Mouse (Mus musculus) heart, embryonic 11.5 days (tissue): ENCODE results near the gene Rab17. TPM values are rescaled to one million over a fixed set of nuclear protein-coding genes. Genes with fewer than 3 reads are reported as not detected.

ENCODE experiments used
- ATAC-seq: fragments of 200-750 bp; cut with Nextera tagmentation; replicated peaks from 2 replicates; pipeline ENCODE4 v1.8.0; 2017; ENCODE audit warnings: moderate library complexity; ENCODE audit not compliant: insufficient number of reproducible peaks, low FRiP score, low TSS enrichment
- H3K27ac ChIP-seq: fragments of 300-500 bp; sonication (generic); 2 replicates; pipeline ENCODE4 v1.5.1; 2014; ENCODE audit warnings: mild to moderate bottlenecking, low read depth, low read length
- H3K27me3 ChIP-seq: fragments of 300-500 bp; sonication (generic); 2 replicates; pipeline ENCODE4 v1.6.1; 2014; ENCODE audit warnings: mild to moderate bottlenecking, low read length, mixed read lengths; ENCODE audit not compliant: control insufficient read depth, insufficient read depth
- H3K36me3 ChIP-seq: fragments of 300-500 bp; sonication (generic); 2 replicates; pipeline ENCODE4 v1.6.1; 2014; ENCODE audit warnings: mild to moderate bottlenecking, low read length, moderate library complexity, mixed read lengths; ENCODE audit not compliant: control insufficient read depth, insufficient read depth
- H3K4me1 ChIP-seq: fragments of 300-500 bp; sonication (generic); 2 replicates; pipeline ENCODE4 v1.6.1; 2014; ENCODE audit warnings: low read length; ENCODE audit not compliant: control insufficient read depth, insufficient read depth
- H3K4me2 ChIP-seq: fragments of 300-500 bp; sonication (generic); 2 replicates; pipeline ENCODE4 v1.6.1; 2014; ENCODE audit warnings: mild to moderate bottlenecking, moderate library complexity
- H3K4me3 ChIP-seq: fragments of 300-500 bp; sonication (generic); 2 replicates; pipeline ENCODE4 v1.5.1; 2014; ENCODE audit warnings: low read depth, low read length
- H3K9ac ChIP-seq: fragments of 300-500 bp; sonication (generic); 2 replicates; pipeline ENCODE4 v1.6.1; 2014; ENCODE audit warnings: mild to moderate bottlenecking, low read depth, low read length, moderate library complexity
- H3K9me3 ChIP-seq: fragments of 300-500 bp; sonication (generic); replicated peaks from 2 replicates; pipeline ENCODE4 v1.6.1; 2016; ENCODE audit warnings: low read length; ENCODE audit not compliant: control insufficient read depth
- WGBS: fragments of 180-500 bp; shearing (Covaris S2); extraction: QIAGEN DNeasy Blood & Tissue Kit; methylation state at CpG from one replicate; pipeline ENCODE4 v1.1.7; 2014; ENCODE audit not compliant: insufficient replicate concordance; 5-methylcytosine and 5-hydroxymethylcytosine counted together
- polyA plus RNA-seq: library from polyadenylated mRNA; unstranded; fragments of >200 nt; fragmentation: Nextera tagmentation; extraction: Ambion mirVana; gene quantifications from 2 replicates; pipeline ENCODE4 v1.2.1, GENCODE M21; 2014

The Rab17 gene
- polyA plus RNA-seq, 1 experiment from 2014 or later: 0.63 TPM

- no peak for ATAC-seq
- H3K4me3 ChIP-seq: no peak overlapping the region
- H3K4me1 ChIP-seq: peaks cover 54% of the 10 kb centered on the region
- H3K9ac ChIP-seq: no peak overlapping the region
- no peak overlapping the region for H3K4me2 ChIP-seq
- no peaks in the 10 kb centered on the region for H3K27me3 ChIP-seq
- no peaks in the 10 kb centered on the region for H3K36me3 ChIP-seq
- H3K9me3 ChIP-seq: no peaks in the 10 kb centered on the region
- H3K27ac ChIP-seq: no peak overlapping the region
- WGBS: 81% methylated on average over 9 of the region's 9 CpGs
Observed at GRCm38 (mm10) chr1:91008746-91009145, 39.3 kb upstream of the Rab17 start.

DNA sequence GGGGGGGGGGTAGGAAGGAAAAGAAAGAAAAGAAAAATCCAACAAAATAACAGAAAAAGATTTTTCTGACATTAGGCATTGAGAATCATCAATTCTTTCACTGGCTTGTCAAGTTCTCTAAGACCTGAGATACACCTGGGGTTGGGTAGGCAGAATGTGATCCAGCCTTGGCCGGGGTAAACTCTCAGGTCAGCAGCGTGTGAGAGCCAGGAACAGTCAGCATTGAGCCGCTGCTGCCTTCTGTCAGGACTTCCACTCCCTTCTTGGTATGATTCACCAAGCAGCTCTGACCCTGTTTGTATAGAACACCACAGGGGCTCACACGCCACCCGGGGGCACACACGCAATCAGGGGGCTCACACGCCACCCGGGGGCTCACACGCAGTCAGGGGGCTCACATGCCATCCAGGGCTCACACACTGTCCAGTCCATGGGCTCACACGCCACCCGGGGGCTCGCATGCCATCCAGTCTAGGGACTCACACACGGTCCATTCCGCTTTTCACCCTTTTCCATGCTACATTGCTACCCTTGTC, 38.8 kb upstream of the Rab17 start:
- no peaks in the 10 kb centered on the region for H3K36me3 ChIP-seq
- ATAC-seq: no peak
- 89% methylated on average over 14 of the region's 14 CpGs for WGBS
- H3K4me2 ChIP-seq: no peak overlapping the region
- no peaks in the 10 kb centered on the region for H3K27me3 ChIP-seq
- no peak overlapping the region for H3K27ac ChIP-seq
- H3K4me3 ChIP-seq: no peak overlapping the region
- no peaks in the 10 kb centered on the region for H3K9me3 ChIP-seq
- no peak overlapping the region for H3K9ac ChIP-seq
- H3K4me1 ChIP-seq: peaks cover 55% of the 10 kb centered on the region

DNA sequence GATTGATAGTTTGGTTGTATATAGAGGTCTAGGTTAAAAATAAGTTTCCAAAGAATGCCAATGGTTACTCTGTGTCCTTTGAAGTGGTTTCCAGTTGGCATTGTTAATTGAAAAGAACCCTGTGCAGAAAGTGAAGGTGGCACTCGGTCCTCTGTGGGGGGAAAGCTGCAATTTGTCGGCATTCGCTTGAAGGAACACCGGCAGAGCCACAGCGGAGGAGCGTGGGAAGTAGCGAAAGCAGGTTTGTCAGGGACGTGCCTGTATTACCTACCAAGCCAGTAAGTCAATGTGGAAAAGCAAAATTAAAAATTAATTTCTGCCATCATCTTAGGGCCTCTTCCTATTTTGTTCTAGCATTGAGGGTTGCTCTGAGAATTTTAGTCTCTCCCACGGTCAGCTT, 37.2 kb upstream of the Rab17 start:
- 82% methylated on average over 9 of the region's 9 CpGs for WGBS
- H3K4me2 ChIP-seq: no peak overlapping the region

GRCm38 (mm10) chr1:91006037-91006436, 36.6 kb upstream of the Rab17 start:
- Histone ChIP-seq H3K9ac (no peak overlapping the region), H3K4me1 (peaks cover 52% of the 10 kb centered on the region), H3K27me3 (no peaks in the 10 kb centered on the region), H3K27ac (no peak overlapping the region), H3K4me2 (no peak overlapping the region), H3K4me3 (no peak overlapping the region), H3K36me3 (no peaks in the 10 kb centered on the region), H3K9me3 (no peaks in the 10 kb centered on the region)
- WGBS: 75% methylated on average over 5 of the region's 5 CpGs
- no peak for ATAC-seq

More for the DNA sequence above, 37.2 kb upstream of the Rab17 start:
- Histone ChIP-seq H3K27ac (no peak overlapping the region), H3K9ac (no peak overlapping the region), H3K4me1 (peaks cover 52% of the 10 kb centered on the region), H3K36me3 (no peaks in the 10 kb centered on the region), H3K9me3 (no peaks in the 10 kb centered on the region), H3K4me3 (no peak overlapping the region), H3K27me3 (no peaks in the 10 kb centered on the region)
- ATAC-seq: no peak

DNA sequence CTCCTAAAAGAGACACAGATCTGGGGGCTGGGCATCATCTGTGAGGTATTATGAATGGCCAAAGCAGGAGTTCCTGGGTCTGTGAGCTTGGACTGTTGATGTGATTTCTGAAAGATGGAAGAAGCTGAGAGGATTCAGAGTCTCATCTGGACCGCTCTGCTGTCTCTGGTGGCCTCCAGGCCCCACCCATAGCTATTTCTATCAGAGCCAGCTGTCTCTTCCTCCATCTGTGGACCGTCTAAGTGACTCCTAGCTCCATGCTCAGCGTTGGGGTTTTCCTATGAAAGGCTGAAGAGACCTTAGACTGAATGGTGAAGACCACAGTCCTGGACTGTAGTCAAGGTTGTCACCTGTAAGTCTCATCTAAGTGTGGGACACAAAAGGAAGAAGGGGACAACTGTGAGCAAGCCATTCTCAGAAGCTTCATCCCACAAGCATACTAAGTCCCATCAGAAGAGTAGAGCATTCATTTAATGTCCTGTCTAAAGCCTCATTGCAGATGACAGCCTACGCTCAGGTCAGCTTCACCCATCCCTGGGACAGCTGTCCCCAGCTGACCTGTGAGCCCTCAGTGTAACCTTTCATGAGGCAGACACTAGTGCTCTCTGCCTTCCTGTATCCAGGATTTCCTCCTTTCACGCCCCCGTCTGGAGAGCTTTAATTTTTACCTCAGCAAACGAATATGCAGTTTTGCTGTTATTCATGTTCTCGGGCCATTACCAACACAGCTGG, 34.2 kb upstream of the Rab17 start:
- ATAC-seq: no peak
- Histone ChIP-seq H3K27me3 (no peaks in the 10 kb centered on the region), H3K9me3 (no peaks in the 10 kb centered on the region), H3K4me3 (no peak overlapping the region), H3K27ac (no peak overlapping the region), H3K4me2 (no peak overlapping the region), H3K4me1 (peaks cover 42% of the 10 kb centered on the region), H3K9ac (no peak overlapping the region), H3K36me3 (no peaks in the 10 kb centered on the region)
- WGBS: 70% methylated on average over 8 of the region's 8 CpGs

GRCm38 (mm10) chr1:91002641-91003040, 33.2 kb upstream of the Rab17 start:
- H3K9me3 ChIP-seq: no peaks in the 10 kb centered on the region
- H3K27ac ChIP-seq: no peak overlapping the region
- ATAC-seq: no peak
- no peak overlapping the region for H3K4me2 ChIP-seq
- H3K36me3 ChIP-seq: no peaks in the 10 kb centered on the region
- WGBS: 70% methylated on average over 3 of the region's 3 CpGs
- no peaks in the 10 kb centered on the region for H3K27me3 ChIP-seq
- no peak overlapping the region for H3K9ac ChIP-seq
- H3K4me3 ChIP-seq: no peak overlapping the region
- peaks cover 38% of the 10 kb centered on the region for H3K4me1 ChIP-seq

- ATAC-seq: no peak
Observed at GRCm38 (mm10) chr1:91001871-91002539, 32.5 kb upstream of the Rab17 start.

GRCm38 (mm10) chr1:91001101-91001500, 31.6 kb upstream of the Rab17 start:
- Histone ChIP-seq H3K27me3 (no peaks in the 10 kb centered on the region), H3K9ac (peak overlapping the region; percentile 62), H3K36me3 (no peaks in the 10 kb centered on the region), H3K4me1 (peaks cover 35% of the 10 kb centered on the region), H3K4me3 (peak overlapping the region; percentile 90), H3K4me2 (peak overlapping the region; percentile 86), H3K27ac (peak overlapping the region; percentile 93), H3K9me3 (no peaks in the 10 kb centered on the region)
- 33% methylated on average over 3 of the region's 3 CpGs for WGBS
- no peak for ATAC-seq

More at GRCm38 (mm10) chr1:91001871-91002539, 32.5 kb upstream of the Rab17 start:
- Histone ChIP-seq H3K27ac (peak overlapping the region; percentile 93), H3K36me3 (no peaks in the 10 kb centered on the region), H3K9me3 (no peaks in the 10 kb centered on the region), H3K9ac (peak overlapping the region; percentile 62), H3K4me2 (peak overlapping the region; percentile 86), H3K4me3 (no peak overlapping the region), H3K4me1 (peaks cover 38% of the 10 kb centered on the region), H3K27me3 (no peaks in the 10 kb centered on the region)
- WGBS: 70% methylated on average over 3 of the region's 3 CpGs
